Mouse (Mus musculus) left cerebral cortex, adult 2 months (tissue): ENCODE data around the gene Rnf181. TPM values are rescaled to one million over a fixed set of nuclear protein-coding genes. Genes with fewer than 3 reads are reported as not detected.

Experiments used
- DNase-seq, 2 experiments: peaks; one replicate each; pipeline ENCODE4 v3.0.0; 2021 to 2022; ENCODE audit warnings: low spot score in 2 of 2, mixed read lengths in 1 of 2; ENCODE audit errors: extremely low spot score in 1 of 2
- H3K27ac ChIP-seq: fragments of 200-600 bp; 2 replicates; pipeline ENCODE4 v1.8.1; 2022
- H3K4me3 ChIP-seq: fragments of 200-600 bp; 2 replicates; pipeline ENCODE4 v1.8.1; 2022
- CTCF ChIP-seq: fragments of 200-600 bp; IDR thresholded peaks from 2 replicates; pipeline ENCODE4 v1.8.1; 2022; ENCODE audit warnings: antibody characterized with exemption, mild to moderate bottlenecking, moderate library complexity
- intact Hi-C: fragments of 180-260 bp; cut with DNase I; formaldehyde crosslinking; loops from one replicate; pipeline ENCODE4 v1.15.1; 2025
- total RNA-seq, 2 experiments: library from RNA; stranded (reverse); gene quantifications; 2 replicates each; pipeline ENCODE4 v1.2.3; 2021

Gene Rnf181
- total RNA-seq, 2 experiments from 2014 or later = 75.7 to 75.9 TPM

DNA sequence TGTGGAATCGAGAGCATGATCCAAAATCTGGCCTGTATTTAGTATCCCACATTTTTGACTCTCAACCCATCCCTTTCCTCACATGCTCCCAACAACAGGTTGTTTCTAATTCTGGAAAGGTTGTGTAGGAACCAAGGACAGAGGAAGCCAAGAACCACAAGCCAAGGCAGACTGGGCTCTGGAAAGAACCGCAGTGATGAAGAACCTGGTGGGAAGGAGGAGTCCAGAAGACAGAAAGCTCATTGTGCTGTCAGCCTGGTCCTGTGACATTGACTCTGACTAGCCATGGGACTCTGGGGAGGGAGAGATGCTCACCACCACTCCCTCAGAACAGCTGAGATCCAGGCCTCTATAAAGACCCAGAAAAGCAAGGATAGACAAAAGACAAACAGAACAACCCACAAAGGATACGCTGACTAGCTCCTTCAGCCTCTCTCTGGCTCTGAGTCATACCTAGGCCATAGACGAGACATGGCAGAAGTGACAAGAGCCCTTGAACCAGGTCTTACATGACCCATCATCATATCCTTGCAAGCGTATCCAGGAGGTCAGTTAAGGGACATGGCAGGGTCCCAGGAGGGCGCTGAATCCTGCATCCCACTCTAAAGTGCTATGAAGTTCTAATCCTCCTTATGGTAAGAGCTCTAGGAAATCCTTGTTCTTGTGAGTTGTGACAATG, 16.5 kb upstream of the Rnf181 start:
- intact Hi-C loops = no loop called here
- Histone ChIP-seq H3K4me3 (no peak overlapping the region), H3K27ac (no peak overlapping the region)
- TF ChIP-seq CTCF = no peak
- no peak for DNase-seq

DNA sequence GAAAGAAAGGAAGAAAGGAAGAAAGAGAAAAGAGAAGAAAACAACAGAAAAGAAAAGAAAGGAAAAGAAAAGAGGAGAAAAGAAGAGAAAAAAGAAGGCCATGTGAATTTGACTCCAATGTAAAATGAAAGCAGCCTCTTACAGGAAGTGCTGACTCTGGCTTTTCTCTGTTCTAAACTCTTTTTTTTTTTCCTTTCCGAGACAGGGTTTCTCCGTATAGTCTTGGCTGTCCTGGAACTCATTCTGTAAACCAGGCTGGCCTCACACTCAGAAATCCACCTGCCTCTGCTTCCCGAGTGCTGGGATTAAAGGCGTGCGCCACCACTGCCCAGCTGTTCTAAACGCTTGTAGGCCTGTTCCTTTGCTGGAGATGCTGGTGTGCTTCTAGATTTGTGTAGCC, 15.7 kb upstream of the Rnf181 start:
- no peak for TF ChIP-seq CTCF
- Histone ChIP-seq H3K4me3 (no peak overlapping the region), H3K27ac (no peak overlapping the region)
- no peak for DNase-seq
- intact Hi-C loops = no loop called here

DNA sequence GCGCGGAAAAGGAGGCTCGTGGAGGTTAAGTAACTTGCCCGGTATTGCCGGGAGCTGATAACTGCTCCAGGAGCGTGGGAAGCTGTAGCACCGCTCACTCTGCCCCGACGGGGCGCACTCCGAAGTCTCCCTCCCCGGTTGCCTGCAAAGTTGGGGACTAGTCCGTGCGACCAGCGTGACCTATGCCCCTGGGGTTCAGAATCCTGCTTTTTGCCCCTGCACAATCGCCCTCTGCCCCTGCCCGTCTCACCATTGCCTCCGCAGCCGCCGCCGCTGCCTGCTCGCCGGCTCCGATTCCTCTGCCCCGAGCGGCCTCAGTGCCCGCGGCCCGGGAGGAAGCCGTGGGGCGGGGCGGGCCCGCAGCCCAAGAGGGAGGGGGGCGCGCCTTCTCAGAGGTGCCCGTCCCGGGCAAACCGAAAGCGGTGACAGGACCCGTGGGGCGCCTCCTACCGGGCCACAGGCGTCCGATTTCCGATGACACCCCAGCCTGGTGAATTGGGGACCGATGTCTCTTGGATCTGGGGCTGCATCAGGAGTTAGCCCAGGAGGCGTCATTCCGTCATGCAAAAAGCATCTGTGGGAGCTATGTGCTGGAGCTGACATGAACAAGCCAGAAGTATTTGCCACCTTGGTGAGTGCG, 13.5 kb upstream of the Rnf181 start, which contains the start of gene Vamp5:
Gene Vamp5, minus strand, starts transcription at position 338 of the 640 bp plus-strand sequence.
- peak in 1 of 2 experiments; percentile 54 for DNase-seq
- Histone ChIP-seq H3K27ac (peak within 1 kb of the TSS; percentile 45; the same call in 1 of the 2 replicates), H3K4me3 (peak within 1 kb of the TSS; percentile 44)
- intact Hi-C loops = no loop called here
- peak; percentile 46 for TF ChIP-seq CTCF

DNA sequence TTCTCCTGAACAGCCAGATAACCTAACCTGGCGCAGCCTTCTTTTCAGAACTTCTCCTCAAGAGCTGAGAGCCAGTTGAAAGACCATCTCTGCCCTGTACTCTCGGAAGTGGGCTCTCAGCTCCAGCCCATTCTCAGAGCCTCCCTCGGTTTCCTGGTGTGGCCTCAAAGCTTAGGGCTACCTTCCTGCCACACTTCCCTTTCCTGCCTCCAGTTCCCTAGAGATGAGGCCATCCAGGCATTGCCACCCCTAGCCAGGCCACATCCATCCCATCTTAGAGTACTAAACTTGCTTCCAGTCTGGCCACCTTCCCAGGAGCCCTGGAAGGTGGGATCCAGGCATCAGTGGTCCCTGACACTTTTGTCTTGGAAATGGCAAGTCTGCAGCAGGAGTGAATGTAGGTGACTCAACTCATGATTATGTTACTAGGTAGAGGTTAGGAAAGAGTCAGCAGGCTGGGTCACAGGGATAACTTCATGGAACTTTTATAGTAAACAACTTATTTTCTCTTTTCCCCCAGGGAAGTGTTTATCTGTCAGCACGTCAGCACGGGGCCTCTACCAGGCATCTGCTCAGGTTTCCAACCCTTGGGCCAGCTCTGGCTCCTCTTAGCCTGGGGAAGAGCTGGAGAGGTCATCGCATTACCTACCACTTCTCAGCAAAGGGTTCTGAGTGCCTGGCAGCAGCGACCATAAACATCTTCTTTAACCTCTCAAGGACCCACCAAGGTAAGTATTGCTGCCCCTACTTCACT, 12.8 kb upstream of the Rnf181 start:
- Histone ChIP-seq H3K4me3 (peak overlapping the region; percentile 44), H3K27ac (no peak overlapping the region; the same call in 1 of the 2 replicates)
- no peak for DNase-seq
- no peak for TF ChIP-seq CTCF
- intact Hi-C loops = no loop called here

DNA sequence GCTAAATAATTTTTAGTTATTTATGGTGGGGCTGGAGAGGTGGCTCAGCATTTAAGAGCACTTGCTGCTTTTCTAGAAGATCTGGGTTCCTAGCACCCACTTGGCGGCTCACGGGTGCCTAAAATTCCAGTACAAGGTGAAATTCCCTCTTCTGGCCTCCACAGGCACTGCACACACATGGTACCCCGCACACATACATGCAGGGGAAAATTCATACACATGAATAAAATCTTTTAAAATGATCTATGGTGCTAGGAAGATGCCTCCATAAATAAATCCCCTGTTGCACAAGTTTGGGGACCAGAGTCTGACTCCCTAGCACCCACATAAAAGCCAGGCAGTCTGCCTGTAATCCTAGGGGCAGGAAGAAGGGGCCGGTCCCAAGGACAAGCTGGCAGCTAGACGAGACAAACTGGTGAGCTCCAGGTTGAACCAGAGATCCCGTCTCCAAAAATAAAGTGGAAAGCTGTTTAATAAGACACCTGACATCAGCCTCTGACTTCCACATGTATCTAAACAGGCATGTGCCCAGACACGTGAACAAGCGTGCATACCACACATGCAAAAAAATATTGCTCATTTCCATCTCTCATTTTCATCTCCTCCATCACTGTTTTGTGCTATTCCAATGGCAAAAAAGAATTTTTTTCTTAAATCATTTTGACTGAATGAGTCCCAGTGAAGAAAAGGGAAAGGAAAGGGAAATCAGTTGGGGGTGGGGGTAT, 11.9 kb upstream of the Rnf181 start:
- TF ChIP-seq CTCF = no peak
- H3K4me3 ChIP-seq = no peak overlapping the region
- intact Hi-C loops = no loop called here
- H3K27ac ChIP-seq = no peak overlapping the region
- DNase-seq = no peak

DNA sequence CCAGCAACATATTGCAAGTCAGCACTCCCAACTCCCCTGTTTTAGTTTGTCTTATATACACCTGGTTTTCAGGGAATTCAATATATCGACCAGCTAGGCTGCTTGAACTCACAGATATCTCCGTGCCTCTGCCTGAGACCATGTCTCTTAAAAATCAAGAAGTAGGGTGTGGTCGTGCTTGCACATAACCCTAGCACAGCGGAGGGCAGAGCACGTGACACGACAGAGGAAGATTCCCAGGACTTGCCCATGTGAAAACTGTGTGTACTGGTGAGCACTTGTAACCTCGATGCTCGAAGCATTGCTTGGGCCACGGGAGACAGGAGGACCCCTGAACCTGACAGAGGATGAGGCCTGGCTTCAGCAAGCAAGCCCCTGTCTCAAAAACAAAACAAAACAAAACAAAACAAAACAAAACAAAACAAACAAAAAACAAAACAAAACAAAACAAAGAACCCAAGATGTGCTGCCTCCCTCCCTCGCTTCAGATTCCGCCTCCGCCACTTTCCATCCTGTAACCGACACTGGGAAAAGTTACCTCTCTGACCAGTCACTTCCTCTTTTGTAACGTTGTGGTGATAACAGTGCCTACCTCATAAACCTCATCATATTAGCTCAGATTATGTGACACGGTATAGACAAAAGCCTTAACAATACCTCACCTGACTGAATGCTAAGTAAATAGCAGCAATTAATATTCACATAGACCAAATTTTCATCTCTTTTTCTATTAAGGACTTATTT, 8.2 kb upstream of the Rnf181 start:
- TF ChIP-seq CTCF = no peak
- intact Hi-C loops = no loop called here
- no peak overlapping the region for H3K27ac ChIP-seq
- H3K4me3 ChIP-seq = no peak overlapping the region
- no peak for DNase-seq

DNA sequence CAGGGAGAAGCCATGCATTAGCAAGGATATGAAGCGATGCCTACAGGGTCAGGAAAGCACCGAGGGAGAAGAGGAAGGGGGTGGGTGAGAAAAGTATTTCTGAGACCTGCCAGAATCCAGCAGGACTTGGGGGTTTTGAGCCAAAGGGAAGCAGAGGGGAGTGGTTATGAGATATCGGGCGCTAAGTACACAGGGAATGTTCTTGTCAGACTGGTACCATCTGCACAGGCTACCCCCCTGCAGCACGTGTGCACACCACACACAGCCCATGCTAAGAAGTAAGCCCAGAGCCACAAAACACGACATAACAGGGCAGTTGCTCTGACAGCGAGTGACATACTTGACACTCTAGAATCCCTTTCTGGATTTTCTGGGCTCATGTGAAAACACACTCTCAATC, 7.5 kb upstream of the Rnf181 start:
- intact Hi-C loops = no loop called here

DNA sequence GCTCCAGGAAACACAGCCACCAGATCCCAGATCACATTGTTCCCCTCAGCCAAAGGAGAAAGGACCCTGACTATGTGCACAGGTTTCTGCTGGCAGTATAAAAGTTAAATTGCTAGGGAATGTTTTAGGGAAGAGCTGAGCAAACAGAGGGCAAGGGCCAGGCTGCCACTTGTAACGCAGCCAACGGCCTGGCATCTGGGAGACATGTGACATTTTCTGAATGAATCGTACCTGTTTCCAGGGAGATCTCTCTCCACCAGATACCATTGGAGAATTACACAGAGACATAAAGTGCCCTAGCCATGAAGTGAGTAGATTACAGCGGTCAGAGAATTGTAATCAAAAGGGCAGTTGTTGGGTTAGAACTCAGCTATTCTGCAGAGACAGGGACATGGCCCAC, 6.4 kb upstream of the Rnf181 start:
- Histone ChIP-seq H3K27ac (no peak overlapping the region), H3K4me3 (no peak overlapping the region)
- DNase-seq = no peak
- intact Hi-C loops = no loop called here
- no peak for TF ChIP-seq CTCF

More for the DNA sequence above, 7.5 kb upstream of the Rnf181 start:
- DNase-seq = no peak
- no peak for TF ChIP-seq CTCF
- Histone ChIP-seq H3K4me3 (no peak overlapping the region), H3K27ac (no peak overlapping the region)

DNA sequence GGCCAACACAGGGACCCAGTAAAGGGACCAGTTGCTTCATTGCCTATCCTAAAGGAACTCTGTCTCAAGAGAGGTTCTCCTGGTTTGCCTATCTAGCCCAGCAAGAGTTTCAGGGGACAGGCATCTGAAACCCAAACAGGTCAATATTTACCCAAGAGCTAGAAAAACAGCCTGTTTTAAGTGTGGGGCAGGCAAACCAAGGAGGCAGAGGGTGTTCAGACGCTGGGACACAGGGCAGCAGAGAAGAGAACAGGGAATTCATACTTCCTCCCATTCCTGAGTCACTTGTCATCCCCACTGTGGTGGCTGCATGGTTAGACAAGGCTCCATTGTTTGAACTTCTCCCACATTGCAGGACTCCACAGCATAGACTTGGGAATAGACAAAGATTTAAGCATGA, 4.8 kb upstream of the Rnf181 start:
- no peak for DNase-seq
- Histone ChIP-seq H3K4me3 (no peak overlapping the region), H3K27ac (peak overlapping the region; percentile 48)
- intact Hi-C loops = no loop called here
- TF ChIP-seq CTCF = no peak

DNA sequence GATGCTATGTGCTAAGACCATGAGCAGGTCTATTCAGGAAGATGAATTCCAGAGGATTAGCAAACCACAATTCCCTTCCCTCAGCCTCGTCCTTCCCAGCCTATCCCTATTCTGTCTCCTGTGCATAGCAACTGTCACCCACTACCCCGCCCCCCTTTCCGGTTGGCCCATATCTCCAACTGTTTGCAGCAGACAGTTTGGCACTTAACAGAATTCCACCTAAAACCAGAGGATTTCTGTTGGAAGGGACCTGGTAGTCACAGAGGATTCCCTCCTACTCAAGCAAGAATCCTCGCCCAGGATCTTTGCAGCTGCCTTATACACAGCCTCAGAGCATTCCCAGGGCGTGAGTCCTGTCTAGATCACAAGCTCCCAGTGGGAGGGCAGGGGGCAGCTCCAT, 4.4 kb upstream of the Rnf181 start:
- Histone ChIP-seq H3K4me3 (no peak overlapping the region), H3K27ac (peak overlapping the region; percentile 48)
- DNase-seq = peak in 1 of 2 experiments; percentile 51
- TF ChIP-seq CTCF = no peak
- intact Hi-C loops = no loop called here

DNA sequence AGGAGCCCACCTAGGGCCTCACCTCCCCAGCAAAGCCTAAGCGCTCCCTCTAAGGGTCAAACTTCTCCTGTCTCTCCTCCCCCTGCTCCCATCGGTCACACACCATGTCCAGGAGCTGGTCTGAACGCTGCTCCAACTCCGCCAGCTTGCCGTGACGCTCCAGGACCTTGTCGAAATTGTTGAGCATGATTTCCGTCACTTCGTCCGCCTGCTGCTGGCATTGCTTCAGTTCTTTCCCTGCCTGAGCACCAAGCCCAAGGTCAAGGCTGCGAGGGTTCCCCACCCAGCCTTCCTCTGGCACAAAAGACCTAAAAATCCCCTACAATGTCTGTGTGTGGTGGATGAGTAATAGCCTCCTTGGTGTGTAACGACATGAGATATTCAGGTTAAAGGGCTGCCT, 3.3 kb upstream of the Rnf181 start:
- no peak overlapping the region for H3K4me3 ChIP-seq
- DNase-seq = no peak
- intact Hi-C loops = no loop called here
- TF ChIP-seq CTCF = no peak
- no peak overlapping the region for H3K27ac ChIP-seq
